Mouse (Mus musculus) hindbrain, embryonic 13.5 days (tissue): ENCODE measurements around the gene Rhbdl3. TPM values are rescaled to one million over a fixed set of nuclear protein-coding genes. Genes with fewer than 3 reads are reported as not detected.

Experiments used
- ATAC-seq: fragments of 200-750 bp; cut with Nextera tagmentation; 2 replicates; pipeline ENCODE4 v1.8.0; 2017; ENCODE audit warnings: moderate TSS enrichment; ENCODE audit not compliant: low FRiP score
- H3K27ac ChIP-seq: fragments of 300-500 bp; sonication (generic); 2 replicates; pipeline ENCODE4 v1.5.1; 2015; ENCODE audit warnings: inconsistent platforms, mild to moderate bottlenecking, moderate library complexity
- H3K27me3 ChIP-seq: fragments of 300-500 bp; sonication (generic); 2 replicates; pipeline ENCODE4 v1.6.1; 2015; ENCODE audit warnings: mild to moderate bottlenecking, inconsistent platforms
- H3K36me3 ChIP-seq: fragments of 300-500 bp; sonication (generic); 2 replicates; pipeline ENCODE4 v1.6.1; 2015; ENCODE audit warnings: mild to moderate bottlenecking, inconsistent platforms
- H3K4me1 ChIP-seq: fragments of 300-500 bp; sonication (generic); replicated peaks from 2 replicates; pipeline ENCODE4 v1.6.1; 2015; ENCODE audit warnings: inconsistent platforms
- H3K4me2 ChIP-seq: fragments of 300-500 bp; sonication (generic); 2 replicates; pipeline ENCODE4 v1.6.1; 2015; ENCODE audit warnings: inconsistent platforms, mild to moderate bottlenecking, moderate library complexity
- H3K4me3 ChIP-seq: fragments of 300-500 bp; sonication (generic); 2 replicates; pipeline ENCODE4 v1.5.1; 2015; ENCODE audit warnings: mild to moderate bottlenecking, inconsistent platforms
- H3K9ac ChIP-seq: fragments of 300-500 bp; sonication (generic); 2 replicates; pipeline ENCODE4 v1.6.1; 2015; ENCODE audit warnings: mild to moderate bottlenecking, inconsistent platforms
- H3K9me3 ChIP-seq: fragments of 300-500 bp; sonication (generic); 2 replicates; pipeline ENCODE4 v1.6.1; 2016; ENCODE audit warnings: inconsistent platforms
- WGBS: fragments of 180-500 bp; shearing (Covaris S2); methylation state at CpG from one replicate; pipeline ENCODE4 v1.1.7; 2015; 5-methylcytosine and 5-hydroxymethylcytosine counted together
- polyA plus RNA-seq: library from polyadenylated mRNA; unstranded; fragments of >200 nt; fragmentation: Nextera tagmentation; extraction: Ambion mirVana; gene quantifications from 2 replicates; pipeline ENCODE4 v1.2.1, GENCODE M21; 2015

Rhbdl3 gene
- 14.0 and 16.0 TPM in 2 replicates for polyA plus RNA-seq

GRCm38 (mm10) chr11:80300551-80301315 lies at the start of gene Rhbdl3:
Gene Rhbdl3, plus strand, starts transcription at chr11:80300912.
- Histone ChIP-seq H3K9me3 (no peaks in the 10 kb centered on the region), H3K4me2 (peak within 1 kb of the TSS; percentile 99), H3K4me1 (peaks cover 43% of the 10 kb centered on the region), H3K4me3 (peak within 1 kb of the TSS; percentile 74), H3K36me3 (no peaks in the 10 kb centered on the region), H3K27ac (peak within 1 kb of the TSS; percentile 84), H3K9ac (peak within 1 kb of the TSS; percentile 83), H3K27me3 (peaks cover 11% of the 10 kb centered on the region)
- WGBS: under 1% methylated on average over 71 of the region's 81 CpGs
- ATAC-seq: peak; percentile 65

GRCm38 (mm10) chr11:80264137-80264536 lies 36.6 kb upstream of the Rhbdl3 start:
- H3K36me3 ChIP-seq: peaks cover 68% of the 10 kb centered on the region

DNA sequence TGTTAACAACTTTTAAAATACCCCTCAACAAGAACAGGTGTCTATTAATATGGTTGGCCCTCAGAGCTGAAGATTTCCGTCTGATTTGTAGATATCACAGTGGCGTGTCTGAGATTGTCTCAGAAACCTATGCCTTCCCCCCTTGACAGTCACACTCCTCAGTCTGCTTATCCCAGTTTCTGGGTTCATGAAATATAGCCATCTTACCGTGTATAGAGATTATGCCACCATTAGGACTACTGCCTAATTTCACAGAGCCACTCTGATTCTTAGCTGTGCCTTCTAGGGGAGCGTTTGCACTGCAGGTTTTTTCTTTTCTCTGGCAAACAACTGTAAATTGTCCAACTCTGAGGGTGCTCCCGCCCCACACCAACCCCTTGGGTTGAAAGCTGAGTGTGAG lies 29.6 kb upstream of the Rhbdl3 start:
- no peaks in the 10 kb centered on the region for H3K27me3 ChIP-seq
- no peak overlapping the region for H3K9ac ChIP-seq
- H3K9me3 ChIP-seq: no peaks in the 10 kb centered on the region
- no peak overlapping the region for H3K4me2 ChIP-seq
- H3K4me1 ChIP-seq: no peaks in the 10 kb centered on the region
- 90% methylated on average over 5 of the region's 5 CpGs for WGBS
- H3K4me3 ChIP-seq: no peak overlapping the region
- H3K36me3 ChIP-seq: peaks cover 20% of the 10 kb centered on the region
- no peak for ATAC-seq
- H3K27ac ChIP-seq: no peak overlapping the region

More at GRCm38 (mm10) chr11:80264137-80264536, 36.6 kb upstream of the Rhbdl3 start:
- no peaks in the 10 kb centered on the region for H3K27me3 ChIP-seq
- no peaks in the 10 kb centered on the region for H3K9me3 ChIP-seq
- no peak overlapping the region for H3K9ac ChIP-seq
- no peak overlapping the region for H3K4me3 ChIP-seq
- ATAC-seq: no peak
- H3K27ac ChIP-seq: no peak overlapping the region
- no peaks in the 10 kb centered on the region for H3K4me1 ChIP-seq
- WGBS: 94% methylated on average over 8 of the region's 8 CpGs
- no peak overlapping the region for H3K4me2 ChIP-seq

DNA sequence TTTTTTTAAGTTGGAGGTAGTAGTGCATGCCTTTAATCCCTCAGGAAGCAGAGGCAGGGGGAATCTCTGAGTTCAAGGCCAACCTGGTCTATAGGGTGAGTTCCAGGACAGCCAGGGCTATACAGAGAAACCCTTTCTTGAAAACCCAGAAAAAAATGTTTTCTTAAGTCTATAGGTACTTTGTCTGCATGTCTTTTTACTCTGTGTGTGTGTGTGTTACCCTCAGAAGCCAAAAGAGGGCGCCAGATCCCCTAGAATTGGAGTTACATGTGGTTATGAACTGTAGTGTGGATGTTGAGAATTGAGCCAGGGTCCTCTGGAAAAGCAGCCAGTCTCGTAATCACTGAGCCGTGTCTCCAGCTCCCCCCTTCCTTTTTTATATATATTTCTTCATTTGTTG lies 25.7 kb upstream of the Rhbdl3 start:
- no peak for ATAC-seq
- no peak overlapping the region for H3K27ac ChIP-seq
- H3K36me3 ChIP-seq: no peaks in the 10 kb centered on the region
- H3K27me3 ChIP-seq: no peaks in the 10 kb centered on the region
- H3K4me3 ChIP-seq: no peak overlapping the region
- H3K9ac ChIP-seq: no peak overlapping the region
- no peaks in the 10 kb centered on the region for H3K9me3 ChIP-seq
- H3K4me2 ChIP-seq: no peak overlapping the region
- WGBS: 65% methylated on average over 3 of the region's 3 CpGs
- no peaks in the 10 kb centered on the region for H3K4me1 ChIP-seq

- ATAC-seq: no peak
- H3K4me3 ChIP-seq: no peak overlapping the region
- no peak overlapping the region for H3K27ac ChIP-seq
- no peaks in the 10 kb centered on the region for H3K36me3 ChIP-seq
- H3K4me1 ChIP-seq: no peaks in the 10 kb centered on the region
- no peaks in the 10 kb centered on the region for H3K27me3 ChIP-seq
- H3K9me3 ChIP-seq: no peaks in the 10 kb centered on the region
- H3K9ac ChIP-seq: no peak overlapping the region
- no peak overlapping the region for H3K4me2 ChIP-seq
- WGBS: 73% methylated on average over 2 of the region's 2 CpGs
Measured at GRCm38 (mm10) chr11:80278054-80278453, 22.7 kb upstream of the Rhbdl3 start.

DNA sequence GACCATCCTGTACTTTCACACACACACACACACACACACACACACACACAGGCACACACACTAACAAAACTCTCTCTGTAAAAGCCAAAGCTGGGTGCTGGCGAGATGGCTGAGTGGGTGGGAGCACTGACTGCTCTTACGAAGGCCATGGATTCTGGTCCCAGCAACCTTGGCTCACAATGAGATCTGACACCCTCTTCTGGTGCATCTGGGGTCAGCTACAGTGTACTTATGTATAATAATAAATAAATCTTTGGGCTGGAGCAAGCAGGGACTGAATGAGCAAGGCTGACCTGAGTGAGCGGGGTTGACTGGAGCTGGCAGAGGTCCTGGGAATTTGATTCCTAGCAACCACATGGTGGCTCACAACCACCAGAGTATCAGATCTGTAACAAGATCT lies 16.9 kb upstream of the Rhbdl3 start:
- 74% methylated on average over 3 of the region's 3 CpGs for WGBS
- Histone ChIP-seq H3K9ac (no peak overlapping the region), H3K27me3 (no peaks in the 10 kb centered on the region), H3K4me1 (0 out of 2 replicates have a peak, but pooled peaks cover 4% of the 10 kb centered on the region), H3K4me2 (no peak overlapping the region), H3K27ac (no peak overlapping the region), H3K9me3 (no peaks in the 10 kb centered on the region), H3K4me3 (no peak overlapping the region), H3K36me3 (no peaks in the 10 kb centered on the region)
- ATAC-seq: no peak

- H3K9ac ChIP-seq: 0 out of 2 replicates have a peak overlapping the region, but pooled peaks have one; percentile 35
- no peak overlapping the region for H3K4me2 ChIP-seq
- no peak for ATAC-seq
- H3K4me1 ChIP-seq: peaks cover 9% of the 10 kb centered on the region
- WGBS: 67% methylated on average over 6 of the region's 6 CpGs
- H3K27me3 ChIP-seq: no peaks in the 10 kb centered on the region
- H3K4me3 ChIP-seq: no peak overlapping the region
- no peaks in the 10 kb centered on the region for H3K36me3 ChIP-seq
- H3K27ac ChIP-seq: no peak overlapping the region
- no peaks in the 10 kb centered on the region for H3K9me3 ChIP-seq
Measured at GRCm38 (mm10) chr11:80284641-80285040, 16.1 kb upstream of the Rhbdl3 start.

- no peaks in the 10 kb centered on the region for H3K27me3 ChIP-seq
- 15% methylated on average over 5 of the region's 5 CpGs for WGBS
- ATAC-seq: no peak
- H3K36me3 ChIP-seq: no peaks in the 10 kb centered on the region
- no peaks in the 10 kb centered on the region for H3K9me3 ChIP-seq
- H3K4me2 ChIP-seq: no peak overlapping the region
- peaks cover 25% of the 10 kb centered on the region for H3K4me1 ChIP-seq
- no peak overlapping the region for H3K9ac ChIP-seq
- no peak overlapping the region for H3K4me3 ChIP-seq
- H3K27ac ChIP-seq: no peak overlapping the region
Measured at GRCm38 (mm10) chr11:80287150-80287549, 13.6 kb upstream of the Rhbdl3 start.

DNA sequence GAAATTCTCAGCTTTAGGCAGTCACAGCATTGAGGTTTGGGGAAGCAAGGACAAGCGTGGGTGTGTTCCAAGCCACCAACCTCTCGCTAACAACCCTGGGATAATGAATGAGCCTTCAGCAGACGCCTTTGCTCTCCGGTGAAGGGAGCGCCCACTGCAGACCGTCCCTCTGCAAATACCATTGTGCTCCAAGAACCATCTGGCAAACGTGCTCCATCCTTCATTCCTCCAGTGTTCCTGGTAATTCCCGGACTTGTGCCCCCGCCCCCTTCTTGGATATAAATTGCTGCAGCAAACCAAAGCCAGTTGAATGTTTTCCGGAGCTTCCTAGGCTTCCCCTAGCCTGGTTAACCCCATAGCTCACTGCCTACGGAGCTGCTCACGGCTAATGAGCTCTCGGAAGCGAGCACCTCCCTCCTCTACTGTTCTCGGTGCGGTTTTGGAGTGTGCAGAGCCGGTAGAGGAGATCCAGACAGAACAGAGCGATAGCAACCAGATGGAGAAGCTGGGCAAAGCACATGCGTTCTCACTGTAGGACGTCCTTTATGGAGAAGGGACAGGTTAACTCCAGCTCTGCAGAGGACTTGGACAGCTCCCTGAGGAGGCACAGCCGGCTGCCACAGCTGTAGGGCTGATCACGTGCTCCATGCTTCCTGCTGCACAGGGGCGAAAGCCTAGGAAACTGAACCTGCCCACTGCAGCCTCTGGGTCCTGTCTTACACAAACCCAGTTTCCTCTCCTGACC lies 10.8 kb upstream of the Rhbdl3 start:
- peak; percentile 88 for ATAC-seq
- H3K9ac ChIP-seq: peak overlapping the region; percentile 71
- peak overlapping the region; percentile 60 for H3K4me2 ChIP-seq
- H3K36me3 ChIP-seq: no peaks in the 10 kb centered on the region
- H3K27ac ChIP-seq: peak overlapping the region; percentile 95
- H3K9me3 ChIP-seq: no peaks in the 10 kb centered on the region
- no peaks in the 10 kb centered on the region for H3K27me3 ChIP-seq
- WGBS: under 1% methylated on average over 23 of the region's 23 CpGs
- peak overlapping the region; percentile 38 for H3K4me3 ChIP-seq
- peaks cover 43% of the 10 kb centered on the region for H3K4me1 ChIP-seq

GRCm38 (mm10) chr11:80291004-80291403 lies 9.7 kb upstream of the Rhbdl3 start:
- ATAC-seq: no peak
- Histone ChIP-seq H3K4me1 (peaks cover 52% of the 10 kb centered on the region), H3K4me2 (no peak overlapping the region), H3K36me3 (no peaks in the 10 kb centered on the region), H3K4me3 (no peak overlapping the region), H3K9ac (no peak overlapping the region), H3K27ac (peak overlapping the region; percentile 95), H3K9me3 (no peaks in the 10 kb centered on the region), H3K27me3 (peaks cover 8% of the 10 kb centered on the region)
- 81% methylated on average over 2 of the region's 2 CpGs for WGBS

DNA sequence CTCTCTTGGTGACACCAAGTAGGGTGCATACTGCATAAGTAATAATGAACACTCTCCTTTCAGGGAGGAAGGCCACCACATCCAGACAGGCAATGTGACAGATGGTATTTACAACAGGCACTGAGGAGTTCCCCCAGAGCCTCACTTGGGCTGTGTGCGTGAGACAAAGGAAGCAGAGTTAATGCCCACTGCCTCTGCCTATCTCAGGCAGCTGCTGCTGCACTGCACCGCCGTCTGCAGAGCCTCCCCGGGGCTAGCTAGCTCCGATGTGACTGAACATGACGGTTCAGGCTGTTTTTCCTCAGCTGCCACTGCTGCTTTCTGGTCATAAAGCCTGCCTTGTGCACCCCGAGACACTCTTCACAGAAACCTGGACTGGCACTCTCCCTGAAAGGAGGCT lies 8.2 kb upstream of the Rhbdl3 start:
- H3K27ac ChIP-seq: peak overlapping the region; percentile 90
- H3K4me2 ChIP-seq: no peak overlapping the region
- H3K9ac ChIP-seq: peak overlapping the region; percentile 21; the same call in 1 of the 2 replicates
- WGBS: 25% methylated on average over 7 of the region's 7 CpGs
- peaks cover 52% of the 10 kb centered on the region for H3K4me1 ChIP-seq
- H3K9me3 ChIP-seq: no peaks in the 10 kb centered on the region
- peak; percentile 51 for ATAC-seq
- H3K4me3 ChIP-seq: no peak overlapping the region
- H3K36me3 ChIP-seq: no peaks in the 10 kb centered on the region
- H3K27me3 ChIP-seq: peaks cover 13% of the 10 kb centered on the region

DNA sequence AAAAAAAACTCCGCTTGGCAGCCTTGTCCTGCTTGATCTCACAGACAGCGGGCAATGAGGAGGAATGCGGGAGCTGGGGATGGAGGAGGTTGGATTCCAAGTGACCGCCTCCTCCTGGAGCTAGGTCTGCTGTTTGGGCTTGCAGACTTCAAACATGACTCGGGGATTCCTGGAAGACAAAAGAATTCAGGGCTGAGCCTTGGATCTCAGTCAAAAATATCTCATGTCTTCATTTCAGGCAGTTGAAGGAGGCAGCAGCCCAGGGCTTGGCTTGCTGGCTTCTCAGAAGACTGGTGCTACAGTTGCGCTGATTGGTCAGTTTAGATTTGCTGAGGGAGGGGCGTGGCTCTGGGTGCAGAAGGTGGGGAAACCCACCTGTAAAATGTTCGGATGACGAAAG lies 5.6 kb upstream of the Rhbdl3 start:
- Histone ChIP-seq H3K4me1 (peaks cover 56% of the 10 kb centered on the region), H3K27ac (0 out of 2 replicates have a peak overlapping the region, but pooled peaks have one; percentile 24), H3K36me3 (no peaks in the 10 kb centered on the region), H3K4me3 (no peak overlapping the region), H3K9me3 (no peaks in the 10 kb centered on the region), H3K9ac (no peak overlapping the region), H3K27me3 (peaks cover 17% of the 10 kb centered on the region), H3K4me2 (no peak overlapping the region)
- WGBS: 25% methylated on average over 9 of the region's 9 CpGs
- no peak for ATAC-seq
